Comparison of ENCODE assay signal across 20 mouse cellular contexts in the genomic region with DNA sequence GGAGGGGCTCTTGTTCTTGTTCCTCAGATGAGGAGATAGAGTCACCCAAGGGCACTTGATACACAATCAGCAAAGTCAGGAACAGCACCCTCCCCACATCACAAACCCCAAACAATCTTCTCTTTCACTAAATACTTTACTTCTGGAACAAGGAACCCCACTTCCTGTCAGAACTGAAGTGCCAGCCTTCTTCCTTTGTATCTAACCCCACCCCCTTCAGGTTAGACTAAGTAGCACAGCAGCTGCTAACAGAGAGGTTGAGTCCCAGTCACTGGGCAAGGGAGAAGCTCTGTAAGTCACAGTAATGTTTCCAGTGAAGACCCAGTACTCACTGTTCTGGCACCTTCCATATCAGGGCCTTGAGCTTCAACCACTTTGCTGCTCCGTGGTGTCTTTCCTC.
"Had no signal": no experiment of that assay in that cellular context is flagged by ENCODE, and none has a peak within 500 bp of the region (broad histone marks: within the 10 kb centered on the region; RNA-seq: fewer than 3 reads in every experiment).

No protein-coding gene starts in this region.

- H3K4me3 ChIP-seq: limb, embryonic 10.5 days; limb, embryonic 13.5 days; liver, embryonic 12.5 days; liver, embryonic 15.5 days; lung, embryonic 15.5 days; megakaryocyte, embryonic 14.5 days; midbrain, embryonic 10.5 days; midbrain, embryonic 13.5 days; myocyte; neural tube, embryonic 13.5 days had no signal

- H3K9ac ChIP-seq: limb, embryonic 13.5 days; liver, embryonic 12.5 days; liver, embryonic 15.5 days; lung, embryonic 15.5 days; midbrain, embryonic 13.5 days; neural tube, embryonic 13.5 days had no signal

- DNase-seq: kidney, adult 2 months; kidney, postnatal 25 days; liver; lung, adult 18-20 months; lung, postnatal 10 days; lung, postnatal 36 days; retina, postnatal 1 day; right cerebral cortex, postnatal 25 days had no signal

- H3K4me2 ChIP-seq: limb, embryonic 13.5 days; liver, embryonic 12.5 days; liver, embryonic 15.5 days; lung, embryonic 15.5 days; midbrain, embryonic 13.5 days; neural tube, embryonic 13.5 days had no signal

- H3K36me3 ChIP-seq: limb, embryonic 10.5 days; limb, embryonic 13.5 days; liver, embryonic 12.5 days; liver, embryonic 15.5 days; lung, embryonic 15.5 days; midbrain, embryonic 10.5 days; midbrain, embryonic 13.5 days; neural tube, embryonic 13.5 days had no signal

- ATAC-seq: liver, embryonic 12.5 days had no signal

- H3K9me3 ChIP-seq: limb, embryonic 10.5 days; liver, embryonic 12.5 days; liver, embryonic 15.5 days; lung, embryonic 15.5 days; megakaryocyte, embryonic 14.5 days; midbrain, embryonic 10.5 days; midbrain, embryonic 13.5 days; neural tube, embryonic 13.5 days had no signal

- H3K27me3 ChIP-seq: liver, embryonic 12.5 days; liver, embryonic 15.5 days; lung, embryonic 15.5 days; midbrain, embryonic 13.5 days; neural tube, embryonic 13.5 days had no signal

- H3K4me1 ChIP-seq: liver, embryonic 12.5 days; liver, embryonic 15.5 days; lung, embryonic 15.5 days had no signal

- H3K27ac ChIP-seq: kidney, postnatal 0 days; limb, embryonic 10.5 days; limb, embryonic 13.5 days; liver, embryonic 12.5 days; liver, embryonic 15.5 days; lung, embryonic 15.5 days; neural tube, embryonic 13.5 days; stomach, postnatal 0 days had no signal
